Mouse (Mus musculus) liver, adult 2 months (tissue): ENCODE results near the gene Dapk3.
"Not testable (repeated sequence)": the region's sequence is repeated elsewhere in the genome, so short reads cannot be mapped to it uniquely, and the experiment has no call there.

Experiments used
- CTCF ChIP-seq: fragments of 200-500 bp; IDR thresholded peaks from 2 replicates; pipeline ENCODE4 v1.5.1; 2011; ENCODE audit warnings: low read depth, low read length, control low read depth
- POLR2A ChIP-seq: fragments of 200-500 bp; IDR thresholded peaks from 2 replicates; pipeline ENCODE4 v1.6.1; 2011; ENCODE audit warnings: low read length, control low read depth; ENCODE audit not compliant: insufficient read depth; ENCODE audit errors: extremely low read depth

- TF ChIP-seq CTCF, POLR2A: not testable (repeated sequence)
Observed at GRCm38 (mm10) chr10:81181860-81182259, 945 bp upstream of the Dapk3 start.
